Mouse (Mus musculus): ENCODE results near the gene Atp10a. TPM values are rescaled to one million over a fixed set of nuclear protein-coding genes. Genes with fewer than 3 reads are reported as not detected.

The Atp10a gene
- polyA plus RNA-seq, 1 experiment from 2014 or later, result 3.5 TPM

GRCm38 (mm10) chr7:58718556-58718955 lies 62.6 kb downstream of the Atp10a start:
- Histone ChIP-seq H3K27ac (ENCODE audit: low read length) (no peak overlapping the region), H3K4me3 (ENCODE audit: low read length) (no peak overlapping the region), H3K9me3 (ENCODE audit: control insufficient read depth, low read length) (no peaks in the 10 kb centered on the region), H3K4me1 (replicated peaks; ENCODE audit: control insufficient read depth, insufficient read depth, low read length) (no peaks in the 10 kb centered on the region), H3K4me2 (ENCODE audit: low read depth, low read length) (no peak overlapping the region), H3K9ac (ENCODE audit: low read length) (no peak overlapping the region), H3K27me3 (ENCODE audit: control insufficient read depth, insufficient read depth, low read depth, low read length) (no peaks in the 10 kb centered on the region), H3K36me3 (ENCODE audit: control insufficient read depth, insufficient read depth, low read length) (no peaks in the 10 kb centered on the region)
- 80% methylated on average over 2 of the region's 2 CpGs for WGBS
- ATAC-seq (ENCODE audit: low read depth), result no peak

- Histone ChIP-seq H3K36me3 (ENCODE audit: control insufficient read depth, insufficient read depth, low read length) (no peaks in the 10 kb centered on the region), H3K27me3 (ENCODE audit: control insufficient read depth, insufficient read depth, low read depth, low read length) (no peaks in the 10 kb centered on the region), H3K9me3 (ENCODE audit: control insufficient read depth, low read length) (no peaks in the 10 kb centered on the region), H3K9ac (ENCODE audit: low read length) (no peak overlapping the region), H3K27ac (ENCODE audit: low read length) (no peak overlapping the region), H3K4me3 (ENCODE audit: low read length) (no peak overlapping the region), H3K4me1 (replicated peaks; ENCODE audit: control insufficient read depth, insufficient read depth, low read length) (no peaks in the 10 kb centered on the region), H3K4me2 (ENCODE audit: low read depth, low read length) (no peak overlapping the region)
- WGBS, result 70% methylated on average over 4 of the region's 4 CpGs
- ATAC-seq (ENCODE audit: low read depth), result no peak
Measured at GRCm38 (mm10) chr7:58719218-58719938, 63.4 kb downstream of the Atp10a start.

GRCm38 (mm10) chr7:58722250-58722649 lies 66.3 kb downstream of the Atp10a start:
- Histone ChIP-seq H3K36me3 (ENCODE audit: control insufficient read depth, insufficient read depth, low read length) (no peaks in the 10 kb centered on the region), H3K4me2 (ENCODE audit: low read depth, low read length) (no peak overlapping the region), H3K9me3 (ENCODE audit: control insufficient read depth, low read length) (no peaks in the 10 kb centered on the region), H3K9ac (ENCODE audit: low read length) (no peak overlapping the region), H3K4me1 (replicated peaks; ENCODE audit: control insufficient read depth, insufficient read depth, low read length) (no peaks in the 10 kb centered on the region), H3K27ac (ENCODE audit: low read length) (no peak overlapping the region), H3K4me3 (ENCODE audit: low read length) (no peak overlapping the region), H3K27me3 (ENCODE audit: control insufficient read depth, insufficient read depth, low read depth, low read length) (no peaks in the 10 kb centered on the region)
- ATAC-seq (ENCODE audit: low read depth), result no peak
- 70% methylated on average over 1 of the region's 1 CpGs for WGBS

- H3K27me3 ChIP-seq (ENCODE audit: control insufficient read depth, insufficient read depth, low read depth, low read length), result no peaks in the 10 kb centered on the region
- H3K4me3 ChIP-seq (ENCODE audit: low read length), result no peak overlapping the region
- H3K9ac ChIP-seq (ENCODE audit: low read length), result no peak overlapping the region
- no peaks in the 10 kb centered on the region for H3K36me3 ChIP-seq (ENCODE audit: control insufficient read depth, insufficient read depth, low read length)
- 22% methylated on average over 8 of the region's 8 CpGs for WGBS
- H3K9me3 ChIP-seq (ENCODE audit: control insufficient read depth, low read length), result no peaks in the 10 kb centered on the region
- H3K4me1 ChIP-seq (replicated peaks; ENCODE audit: control insufficient read depth, insufficient read depth, low read length), result peaks cover 6% of the 10 kb centered on the region
- ATAC-seq (ENCODE audit: low read depth), result no peak
- no peak overlapping the region for H3K4me2 ChIP-seq (ENCODE audit: low read depth, low read length)
- H3K27ac ChIP-seq (ENCODE audit: low read length), result no peak overlapping the region
Measured at GRCm38 (mm10) chr7:58730201-58730600, 74.2 kb downstream of the Atp10a start.

- Histone ChIP-seq H3K27me3 (ENCODE audit: control insufficient read depth, insufficient read depth, low read depth, low read length) (no peaks in the 10 kb centered on the region), H3K4me3 (ENCODE audit: low read length) (no peak overlapping the region), H3K9ac (ENCODE audit: low read length) (no peak overlapping the region), H3K9me3 (ENCODE audit: control insufficient read depth, low read length) (no peaks in the 10 kb centered on the region), H3K36me3 (ENCODE audit: control insufficient read depth, insufficient read depth, low read length) (no peaks in the 10 kb centered on the region), H3K4me2 (ENCODE audit: low read depth, low read length) (no peak overlapping the region), H3K27ac (ENCODE audit: low read length) (no peak overlapping the region), H3K4me1 (replicated peaks; ENCODE audit: control insufficient read depth, insufficient read depth, low read length) (peaks cover 6% of the 10 kb centered on the region)
- 30% methylated on average over 1 of the region's 1 CpGs for WGBS
- ATAC-seq (ENCODE audit: low read depth), result no peak
Measured at GRCm38 (mm10) chr7:58730831-58731230, 74.9 kb downstream of the Atp10a start.

- H3K4me2 ChIP-seq (ENCODE audit: low read depth, low read length), result no peak overlapping the region
- H3K9me3 ChIP-seq (ENCODE audit: control insufficient read depth, low read length), result no peaks in the 10 kb centered on the region
- H3K4me1 ChIP-seq (replicated peaks; ENCODE audit: control insufficient read depth, insufficient read depth, low read length), result peaks cover 6% of the 10 kb centered on the region
- no peak overlapping the region for H3K4me3 ChIP-seq (ENCODE audit: low read length)
- no peaks in the 10 kb centered on the region for H3K27me3 ChIP-seq (ENCODE audit: control insufficient read depth, insufficient read depth, low read depth, low read length)
- no peak for ATAC-seq (ENCODE audit: low read depth)
- WGBS, result 47% methylated on average over 6 of the region's 6 CpGs
- H3K9ac ChIP-seq (ENCODE audit: low read length), result no peak overlapping the region
- H3K36me3 ChIP-seq (ENCODE audit: control insufficient read depth, insufficient read depth, low read length), result no peaks in the 10 kb centered on the region
- no peak overlapping the region for H3K27ac ChIP-seq (ENCODE audit: low read length)
Measured at GRCm38 (mm10) chr7:58732406-58732805, 76.4 kb downstream of the Atp10a start.

GRCm38 (mm10) chr7:58733490-58733901 lies 77.5 kb downstream of the Atp10a start:
- no peak overlapping the region for H3K4me3 ChIP-seq (ENCODE audit: low read length)
- H3K4me2 ChIP-seq (ENCODE audit: low read depth, low read length), result no peak overlapping the region
- H3K4me1 ChIP-seq (replicated peaks; ENCODE audit: control insufficient read depth, insufficient read depth, low read length), result peaks cover 6% of the 10 kb centered on the region
- no peaks in the 10 kb centered on the region for H3K27me3 ChIP-seq (ENCODE audit: control insufficient read depth, insufficient read depth, low read depth, low read length)
- 44% methylated on average over 6 of the region's 6 CpGs for WGBS
- no peaks in the 10 kb centered on the region for H3K36me3 ChIP-seq (ENCODE audit: control insufficient read depth, insufficient read depth, low read length)
- no peak overlapping the region for H3K27ac ChIP-seq (ENCODE audit: low read length)
- H3K9me3 ChIP-seq (ENCODE audit: control insufficient read depth, low read length), result no peaks in the 10 kb centered on the region
- peak; percentile 68 for ATAC-seq (ENCODE audit: low read depth)
- H3K9ac ChIP-seq (ENCODE audit: low read length), result no peak overlapping the region

- peaks cover 6% of the 10 kb centered on the region for H3K4me1 ChIP-seq (replicated peaks; ENCODE audit: control insufficient read depth, insufficient read depth, low read length)
- no peak overlapping the region for H3K27ac ChIP-seq (ENCODE audit: low read length)
- WGBS, result 48% methylated on average over 3 of the region's 3 CpGs
- no peaks in the 10 kb centered on the region for H3K36me3 ChIP-seq (ENCODE audit: control insufficient read depth, insufficient read depth, low read length)
- no peak overlapping the region for H3K9ac ChIP-seq (ENCODE audit: low read length)
- H3K4me3 ChIP-seq (ENCODE audit: low read length), result no peak overlapping the region
- peak; percentile 78 for ATAC-seq (ENCODE audit: low read depth)
- no peak overlapping the region for H3K4me2 ChIP-seq (ENCODE audit: low read depth, low read length)
- no peaks in the 10 kb centered on the region for H3K9me3 ChIP-seq (ENCODE audit: control insufficient read depth, low read length)
- H3K27me3 ChIP-seq (ENCODE audit: control insufficient read depth, insufficient read depth, low read depth, low read length), result no peaks in the 10 kb centered on the region
Measured at GRCm38 (mm10) chr7:58736841-58737547, 81.0 kb downstream of the Atp10a start.

GRCm38 (mm10) chr7:58740196-58740595 lies 84.2 kb downstream of the Atp10a start:
- no peaks in the 10 kb centered on the region for H3K4me1 ChIP-seq (replicated peaks; ENCODE audit: control insufficient read depth, insufficient read depth, low read length)
- no peak overlapping the region for H3K9ac ChIP-seq (ENCODE audit: low read length)
- H3K36me3 ChIP-seq (ENCODE audit: control insufficient read depth, insufficient read depth, low read length), result no peaks in the 10 kb centered on the region
- no peak overlapping the region for H3K4me2 ChIP-seq (ENCODE audit: low read depth, low read length)
- WGBS, result 90% methylated on average over 13 of the region's 13 CpGs
- H3K27ac ChIP-seq (ENCODE audit: low read length), result no peak overlapping the region
- H3K27me3 ChIP-seq (ENCODE audit: control insufficient read depth, insufficient read depth, low read depth, low read length), result no peaks in the 10 kb centered on the region
- no peak overlapping the region for H3K4me3 ChIP-seq (ENCODE audit: low read length)
- ATAC-seq (ENCODE audit: low read depth), result no peak
- no peaks in the 10 kb centered on the region for H3K9me3 ChIP-seq (ENCODE audit: control insufficient read depth, low read length)
